Mouse (Mus musculus) frontal cortex, adult (tissue): Measurements from ENCODE around the gene Gcgr.
A peak's percentile ranks its signal among the peaks of the same experiment; 100 is the strongest.
"Not testable (repeated sequence)": the region's sequence is repeated elsewhere in the genome, so short reads cannot be mapped to it uniquely, and the experiment has no call there.

Source experiments
- ATAC-seq: cut with Nextera tagmentation; 2 replicates; pipeline ENCODE4 v1.9.2; 2017; ENCODE audit warnings: mild to moderate bottlenecking, moderate library complexity, mixed read lengths; ENCODE audit not compliant: low TSS enrichment

The Gcgr gene

GRCm38 (mm10) chr11:120571754-120572416 is 41.4 kb downstream of the Gcgr start:
- no peak for ATAC-seq

GRCm38 (mm10) chr11:120572417-120572751 is 41.9 kb downstream of the Gcgr start:
- peak; percentile 21; the same call in 1 of the 2 replicates for ATAC-seq

GRCm38 (mm10) chr11:120572752-120573584 is 42.5 kb downstream of the Gcgr start, which contains the start of gene P4hb:
TSS of gene P4hb (minus strand) at chr11:120573253.
- ATAC-seq: peak; percentile 92

DNA sequence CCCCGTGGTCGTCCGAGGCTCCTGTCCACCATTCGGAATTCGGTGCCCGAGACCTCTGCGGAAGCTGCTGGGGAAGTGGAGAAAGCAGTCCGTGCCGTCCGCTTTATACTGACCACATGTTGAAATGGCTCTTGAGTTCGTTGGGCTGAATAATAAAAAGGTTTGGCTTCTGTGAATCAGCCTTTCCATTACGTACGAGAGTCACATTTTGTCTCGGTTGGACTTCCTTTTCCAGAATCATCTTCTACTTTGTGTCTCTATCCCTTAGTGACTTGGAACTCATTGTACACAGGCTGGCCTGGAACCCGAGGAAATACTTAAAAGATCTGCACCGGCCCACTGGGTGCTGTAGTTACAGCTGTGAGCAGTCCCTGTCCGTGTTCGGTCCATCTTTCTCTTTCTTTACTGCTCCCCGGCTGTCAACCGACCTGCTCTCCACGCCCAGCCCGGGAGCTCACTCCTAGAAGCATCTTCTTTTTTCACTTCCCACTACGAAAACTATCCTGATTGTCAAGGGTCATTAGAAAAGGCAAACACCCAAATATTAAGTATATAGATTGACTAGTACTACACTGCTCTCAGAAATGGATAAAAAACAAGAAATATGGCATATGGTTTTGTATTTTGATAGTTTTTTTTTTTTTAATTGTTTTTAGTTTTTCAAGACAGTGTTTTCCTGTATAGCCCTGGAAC is 43.2 kb downstream of the Gcgr start:
- ATAC-seq: peak; percentile 7; the same call in 1 of the 2 replicates

DNA sequence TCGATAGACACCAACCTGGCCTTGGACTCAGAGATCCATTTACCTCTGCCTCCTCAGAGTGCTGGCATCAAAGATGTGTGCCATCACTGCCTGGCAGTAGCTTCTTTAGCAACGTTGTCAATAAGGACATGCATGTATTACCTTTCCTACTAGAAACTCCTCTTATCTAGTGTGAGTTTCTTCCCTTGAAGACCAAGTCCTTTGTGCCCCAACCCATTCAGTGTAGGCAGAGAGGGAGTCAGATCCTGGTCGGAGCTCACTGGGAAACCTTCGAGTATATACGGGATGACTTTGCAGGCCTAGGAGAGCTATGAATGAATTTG is 43.7 kb downstream of the Gcgr start:
- ATAC-seq: no peak

- no peak for ATAC-seq
Observed at GRCm38 (mm10) chr11:120575046-120575445, 44.5 kb downstream of the Gcgr start.

- ATAC-seq: no peak
Observed at GRCm38 (mm10) chr11:120575940-120576339, 45.4 kb downstream of the Gcgr start.

GRCm38 (mm10) chr11:120576365-120576981 is 46.0 kb downstream of the Gcgr start:
- no peak for ATAC-seq

- no peak for ATAC-seq
Observed at GRCm38 (mm10) chr11:120577211-120578023, 46.9 kb downstream of the Gcgr start.

GRCm38 (mm10) chr11:120578024-120578693 is 47.7 kb downstream of the Gcgr start:
- ATAC-seq: no peak

- no peak for ATAC-seq
Observed at GRCm38 (mm10) chr11:120578694-120579243, 48.3 kb downstream of the Gcgr start.

DNA sequence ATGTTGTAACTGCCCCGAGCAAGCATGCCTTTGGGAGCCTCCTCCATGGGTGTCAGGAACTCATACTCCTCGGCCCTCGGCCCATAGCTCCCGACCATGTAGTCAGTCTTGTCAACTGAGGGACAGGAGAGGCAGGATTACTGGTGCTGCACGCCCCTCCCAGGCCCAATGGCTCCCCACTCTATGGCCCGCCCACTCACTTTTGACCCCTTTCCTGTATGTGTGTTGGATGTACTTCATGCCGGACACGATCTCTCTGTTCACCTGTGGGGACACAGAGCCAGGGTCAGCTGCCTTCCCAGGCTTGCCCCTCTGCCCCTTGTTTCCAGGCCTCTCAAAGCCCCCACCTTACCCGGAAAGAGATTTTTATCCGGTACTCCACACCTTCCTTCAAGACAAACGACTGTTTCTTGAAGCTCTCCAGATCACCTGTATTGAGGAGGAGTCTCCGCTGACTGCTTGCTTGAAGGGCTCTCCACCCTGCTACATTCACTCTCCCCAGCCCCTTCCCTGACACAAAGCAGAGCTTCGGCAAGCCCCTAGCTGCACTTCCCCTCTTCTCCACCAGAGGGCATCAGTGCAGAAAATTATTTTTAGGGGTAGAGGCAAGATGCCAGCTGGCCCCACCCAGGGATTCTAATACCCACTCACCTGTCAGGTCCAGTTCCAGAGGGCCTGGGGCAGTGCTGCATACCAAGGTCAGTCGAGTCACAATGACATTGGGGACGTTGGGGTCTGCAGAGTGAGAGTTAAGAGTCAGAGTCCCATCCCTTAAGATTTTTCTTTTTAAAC is 49.0 kb downstream of the Gcgr start:
- no peak for ATAC-seq

DNA sequence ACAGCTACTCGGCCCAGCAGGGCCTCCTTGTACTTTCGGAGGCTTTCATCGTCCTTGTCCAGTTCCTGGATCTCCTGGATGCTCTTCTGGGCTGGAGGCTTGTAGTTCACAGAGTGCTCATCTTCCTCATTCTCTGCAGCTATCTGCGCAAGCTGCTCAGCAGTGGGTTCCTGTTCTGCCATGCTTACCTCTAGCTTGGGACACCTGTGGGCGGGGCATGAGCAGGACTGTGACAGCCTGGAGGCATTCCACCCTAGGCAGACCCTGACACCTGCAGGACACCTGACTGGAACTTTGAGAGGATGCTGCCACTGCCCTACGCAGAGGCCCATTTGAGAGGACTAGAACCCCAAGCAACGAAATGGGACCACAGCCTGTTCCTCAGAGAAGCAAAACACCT is 49.7 kb downstream of the Gcgr start:
- no peak for ATAC-seq

GRCm38 (mm10) chr11:120580871-120581331 is 50.4 kb downstream of the Gcgr start:
- ATAC-seq: 0 out of 2 replicates have a peak, but pooled peaks have one; percentile 12

DNA sequence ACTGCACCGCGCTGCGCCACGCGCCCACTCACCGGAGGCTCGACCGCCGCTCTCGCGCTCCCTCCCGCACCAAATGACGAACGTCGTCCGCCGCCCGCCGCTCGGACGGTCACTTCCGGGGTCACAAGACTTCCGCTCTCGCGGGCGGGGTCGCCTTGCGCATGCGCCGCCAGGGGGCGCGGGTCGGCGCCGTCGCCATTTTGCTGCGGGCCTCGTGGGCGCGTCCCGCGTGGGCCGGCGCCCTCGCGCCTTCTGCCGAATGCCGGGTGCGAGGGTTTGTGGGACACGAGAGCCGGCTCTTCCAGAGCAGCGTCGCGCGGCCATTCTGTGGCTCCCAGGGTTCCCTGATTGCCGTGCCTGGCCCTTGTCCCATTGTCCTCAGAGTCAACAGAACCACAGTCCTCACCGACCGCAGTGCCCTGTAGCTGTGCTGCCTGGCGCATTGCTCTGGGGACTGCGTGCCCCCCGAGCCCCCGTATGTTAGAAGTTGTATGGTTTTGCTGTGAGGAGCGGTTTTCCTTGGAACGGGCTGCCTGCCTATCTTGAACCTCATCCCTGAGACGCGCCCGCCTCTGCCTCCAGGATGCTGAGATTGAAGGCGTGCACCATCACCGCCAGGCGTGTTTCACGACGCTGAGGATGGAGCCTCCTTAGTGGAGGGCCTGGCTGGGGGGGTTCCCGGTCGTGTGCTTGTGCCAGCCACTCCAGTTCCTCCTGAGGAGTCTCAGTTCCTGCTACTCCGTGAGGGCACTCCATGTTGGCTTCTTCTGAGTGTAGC is 51.2 kb downstream of the Gcgr start, which contains the start of gene Arhgdia:
Gene Arhgdia, minus strand, starts transcription at position 135 of the 778 bp plus-strand sequence.
- peak; percentile 57; the same call in 1 of the 2 replicates for ATAC-seq

- ATAC-seq: no peak
Observed at GRCm38 (mm10) chr11:120582268-120582981, 51.9 kb downstream of the Gcgr start.

DNA sequence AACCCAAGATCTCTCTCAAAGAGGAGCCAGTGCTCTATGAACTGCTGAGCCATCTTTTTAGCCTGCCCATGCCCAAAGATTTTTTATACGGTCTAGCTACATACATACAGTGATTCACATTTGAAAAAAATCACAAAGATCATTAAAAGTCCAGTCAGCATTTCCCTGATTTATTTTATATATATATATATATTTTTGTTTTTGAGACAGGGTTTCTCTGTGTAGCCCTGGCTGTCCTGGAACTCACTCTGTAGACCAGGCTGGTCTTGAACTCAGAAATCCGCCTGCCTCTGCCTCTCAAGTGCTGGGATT is 52.4 kb downstream of the Gcgr start:
- not testable (repeated sequence) for ATAC-seq

- ATAC-seq: no peak
Observed at GRCm38 (mm10) chr11:120583937-120584336, 53.4 kb downstream of the Gcgr start.
